Mouse (Mus musculus): ENCODE results near the gene Slc35e3. TPM values are rescaled to one million over a fixed set of nuclear protein-coding genes. Genes with fewer than 3 reads are reported as not detected.
"Not testable (repeated sequence)": the region's sequence is repeated elsewhere in the genome, so short reads cannot be mapped to it uniquely, and the experiment has no call there.

The Slc35e3 gene
- total RNA-seq, 2 experiments from 2014 or later = 6.3 to 6.6 TPM

- DNase-seq = no peak
- intact Hi-C loops (cut with DNase I) = no loop called here
These were observed 41.2 kb downstream of the Slc35e3 start for GRCm38 (mm10) chr10:117704964-117705335.

DNA sequence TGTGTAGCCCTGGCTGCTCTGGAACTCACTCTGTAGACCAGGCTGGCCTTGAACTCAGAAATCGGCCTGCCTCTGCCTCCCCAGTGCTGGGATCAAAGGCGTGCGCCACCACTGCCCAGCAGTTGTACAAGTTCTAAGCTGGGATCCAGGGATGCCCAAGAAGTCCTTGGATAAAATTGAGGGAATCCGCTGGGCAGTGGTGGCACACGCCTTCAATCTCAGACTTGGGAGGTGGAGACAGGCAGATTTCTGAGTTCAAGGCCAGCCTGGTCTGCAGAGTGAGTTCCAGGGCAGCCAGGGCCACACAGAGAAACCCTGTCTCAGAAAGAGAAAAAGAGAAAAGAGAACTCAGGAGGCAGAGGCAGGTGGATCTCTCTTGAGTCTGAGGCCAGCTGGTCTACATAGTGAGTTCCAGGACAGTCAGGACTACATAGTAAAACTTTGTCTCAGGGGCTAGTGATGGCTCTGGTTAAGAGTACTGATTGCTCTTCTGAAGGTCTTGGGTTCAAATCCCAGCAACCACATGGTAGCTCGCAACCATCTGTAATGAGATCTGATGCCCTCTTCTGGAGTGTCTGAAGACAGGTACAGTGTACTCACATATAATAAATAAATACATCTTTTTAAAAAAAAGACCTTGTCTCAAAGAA is 41.7 kb downstream of the Slc35e3 start:
- DNase-seq; intact Hi-C loops (cut with DNase I): not testable (repeated sequence)

DNA sequence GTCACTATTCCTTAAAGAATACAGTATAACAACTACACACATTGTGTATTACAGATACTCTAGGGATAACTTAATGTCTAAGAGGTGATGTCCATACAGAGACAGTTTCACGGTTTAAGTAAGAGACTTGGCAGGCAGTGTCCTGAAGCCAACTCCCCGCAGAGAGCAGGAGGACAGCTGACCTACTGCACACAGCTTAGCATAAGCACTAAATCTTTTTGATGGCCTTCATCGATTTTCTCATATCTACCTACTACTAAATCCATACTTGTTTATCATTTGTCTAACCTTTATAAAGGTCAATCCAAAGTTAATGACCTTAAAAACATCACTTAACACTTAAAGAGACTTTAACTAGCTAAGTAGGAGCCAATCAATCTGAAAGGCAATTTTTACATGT is 42.7 kb downstream of the Slc35e3 start:
- intact Hi-C loops (cut with DNase I) = no loop called here

DNA sequence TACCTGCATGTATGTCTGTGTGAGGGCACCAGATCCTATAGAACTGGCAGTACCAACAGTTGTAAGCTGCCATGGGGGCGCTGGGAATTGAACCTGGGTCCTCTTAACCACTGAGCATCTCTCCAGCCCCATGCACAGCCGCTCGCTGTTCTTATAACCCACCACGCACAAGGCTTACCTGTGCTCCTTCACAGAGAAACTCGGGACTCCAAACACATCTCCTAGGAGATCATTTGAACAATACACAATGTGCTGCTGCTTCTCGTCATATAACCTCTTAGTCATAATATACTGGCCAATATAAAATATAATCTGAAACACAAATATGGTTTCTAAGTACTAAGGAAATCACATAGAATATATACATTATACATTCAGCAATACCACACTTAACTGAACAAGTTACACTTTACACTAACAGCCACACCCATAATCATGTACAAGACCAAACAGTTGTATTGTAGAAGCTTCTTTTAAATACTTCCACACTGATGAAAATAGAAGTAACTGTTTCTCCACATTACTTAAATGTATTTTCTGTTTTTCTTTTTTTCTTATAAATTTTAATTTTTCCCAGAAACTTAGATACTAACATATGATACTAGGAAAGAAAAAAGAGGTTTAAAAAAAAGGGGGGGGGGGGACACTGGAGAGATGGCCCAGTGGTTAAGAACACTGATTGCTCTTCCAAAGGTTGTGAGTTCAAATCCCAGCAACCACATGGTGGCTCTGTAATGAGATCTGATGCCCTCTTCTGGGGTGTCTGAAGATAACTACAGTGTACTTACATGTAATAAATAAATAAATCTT is 43.9 kb downstream of the Slc35e3 start:
- intact Hi-C loops (cut with DNase I) = no loop called here
- no peak for DNase-seq

More for the DNA sequence above, 42.7 kb downstream of the Slc35e3 start:
- DNase-seq = no peak

DNA sequence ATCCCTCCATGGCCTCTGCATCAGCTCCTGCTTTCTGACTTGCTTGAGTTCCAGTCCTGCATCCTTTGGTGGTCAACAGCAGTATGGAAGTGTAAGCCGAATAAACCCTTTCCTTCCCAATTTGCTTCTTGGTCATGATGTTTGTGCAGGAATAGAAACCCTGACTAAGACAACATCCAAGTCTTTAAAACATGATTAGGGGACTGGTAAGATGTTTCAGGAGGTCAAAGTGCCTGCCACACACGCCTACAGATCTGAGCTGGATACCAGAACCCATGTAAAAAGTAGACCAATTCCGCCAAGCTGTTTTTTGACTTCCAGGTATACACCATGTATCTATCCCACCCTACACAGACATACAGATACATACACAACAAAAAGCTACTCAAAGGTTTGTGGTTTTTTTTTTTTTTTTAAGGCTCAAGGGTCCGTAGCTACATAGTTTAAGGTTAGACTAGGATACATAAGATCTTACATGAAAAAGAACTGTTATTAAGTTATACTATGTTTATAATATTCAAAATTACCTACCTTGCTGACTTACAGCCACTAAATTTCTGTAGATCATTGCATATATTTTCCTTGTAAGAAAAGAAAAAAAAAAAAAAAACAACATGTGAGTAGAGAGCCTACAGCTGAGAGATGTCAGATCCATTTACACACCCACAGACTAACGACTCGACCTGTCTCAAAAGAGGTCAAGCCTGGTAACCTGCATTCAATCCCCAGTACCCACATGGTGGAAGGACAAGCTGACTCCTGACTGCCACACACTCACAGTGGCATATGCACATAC is 44.9 kb downstream of the Slc35e3 start:
- intact Hi-C loops (cut with DNase I) = no loop called here
- DNase-seq = no peak

GRCm38 (mm10) chr10:117700450-117700849 is 45.7 kb downstream of the Slc35e3 start:
- intact Hi-C loops (cut with DNase I) = no loop called here
- no peak for DNase-seq

GRCm38 (mm10) chr10:117699914-117700313 is 46.3 kb downstream of the Slc35e3 start:
- DNase-seq = no peak
- intact Hi-C loops (cut with DNase I) = no loop called here

- intact Hi-C loops (cut with DNase I) = no loop called here
These were observed 47.6 kb downstream of the Slc35e3 start for GRCm38 (mm10) chr10:117698313-117699138.

GRCm38 (mm10) chr10:117697561-117698115 is 48.5 kb downstream of the Slc35e3 start:
- intact Hi-C loops (cut with DNase I) = no loop called here
- DNase-seq = no peak

More at GRCm38 (mm10) chr10:117698313-117699138, 47.6 kb downstream of the Slc35e3 start:
- no peak for DNase-seq

- no peak for DNase-seq
- intact Hi-C loops (cut with DNase I) = no loop called here
These were observed 49.2 kb downstream of the Slc35e3 start for GRCm38 (mm10) chr10:117696827-117697560.

DNA sequence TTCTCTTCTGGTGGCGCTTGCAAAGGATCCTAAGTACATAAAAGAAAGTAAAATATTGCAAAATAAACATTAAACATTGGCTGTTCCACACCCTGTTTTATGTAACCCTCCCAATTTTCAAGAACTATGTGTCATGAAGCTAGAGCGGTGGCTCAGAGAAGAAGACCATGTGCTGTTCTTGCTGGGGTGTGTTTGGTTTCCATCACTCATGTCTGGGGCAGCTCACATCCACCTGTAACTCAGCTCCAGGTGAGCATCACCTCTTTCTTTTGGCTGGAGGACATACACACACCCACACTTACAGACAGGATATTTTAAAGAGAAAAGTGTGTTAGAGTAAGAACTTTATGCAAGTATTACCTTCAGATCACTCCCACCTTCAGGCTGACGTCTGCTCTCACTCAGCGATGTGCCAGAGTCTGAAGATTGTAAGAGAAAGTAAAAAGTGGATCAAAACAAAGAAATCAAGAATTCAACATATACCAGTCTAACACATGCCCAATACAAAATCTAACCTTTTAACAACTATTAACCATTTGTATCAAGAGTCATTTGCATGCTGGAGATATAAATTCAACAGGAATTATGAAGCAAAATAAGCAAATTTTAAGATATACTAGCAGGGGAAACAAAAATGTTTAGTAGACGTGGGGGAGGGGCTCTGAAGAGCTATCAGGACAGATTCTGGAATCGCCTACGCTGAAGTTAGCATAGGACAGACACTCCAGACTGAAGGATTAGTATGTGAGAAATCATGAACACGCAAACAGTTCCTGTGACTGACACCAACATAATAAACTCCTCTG is 49.9 kb downstream of the Slc35e3 start:
- DNase-seq = no peak
- intact Hi-C loops (cut with DNase I) = no loop called here

DNA sequence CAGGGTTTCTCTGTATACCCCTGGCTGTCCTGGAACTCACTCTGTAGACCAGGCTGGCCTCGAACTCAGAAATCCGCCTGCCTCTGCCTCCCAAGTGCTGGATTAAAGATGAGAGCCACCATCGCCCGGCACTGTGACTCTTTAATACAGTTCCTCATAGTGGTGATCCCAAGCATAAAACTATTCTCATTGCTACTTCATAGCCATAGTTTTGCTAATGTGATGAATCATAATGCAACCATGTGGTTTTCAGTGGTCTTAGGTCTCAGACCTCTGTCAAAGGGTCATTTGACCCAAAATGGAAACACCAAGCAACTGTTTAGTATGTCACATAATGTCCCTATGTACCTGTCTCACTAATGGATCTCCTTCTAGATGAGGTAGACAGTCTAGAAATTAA is 50.6 kb downstream of the Slc35e3 start:
- DNase-seq = no peak
- intact Hi-C loops (cut with DNase I) = no loop called here

DNA sequence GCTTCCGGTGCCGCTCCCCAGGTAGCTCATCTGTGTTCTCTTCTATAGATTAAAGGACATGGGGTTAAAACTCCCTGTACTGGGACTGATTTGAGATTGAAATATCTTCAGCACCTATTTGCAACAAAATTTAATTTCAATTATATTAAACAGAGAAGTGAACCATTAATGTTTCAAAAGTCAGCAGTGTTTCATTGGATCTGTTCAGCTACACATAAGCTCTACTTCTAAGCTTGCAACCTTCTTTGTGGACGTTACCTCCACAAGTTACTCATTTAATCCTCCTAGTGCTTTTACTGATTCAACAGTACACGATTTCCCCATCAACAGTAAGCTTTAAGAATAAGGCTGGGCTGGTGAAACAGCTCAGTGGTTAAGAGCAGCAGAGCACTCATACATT is 51.1 kb downstream of the Slc35e3 start:
- intact Hi-C loops (cut with DNase I) = no loop called here
- no peak for DNase-seq

- DNase-seq = no peak
- intact Hi-C loops (cut with DNase I) = no loop called here
These were observed 51.8 kb downstream of the Slc35e3 start for GRCm38 (mm10) chr10:117694255-117694953.

GRCm38 (mm10) chr10:117692953-117693352 is 53.2 kb downstream of the Slc35e3 start:
- DNase-seq = no peak
- intact Hi-C loops (cut with DNase I) = no loop called here

DNA sequence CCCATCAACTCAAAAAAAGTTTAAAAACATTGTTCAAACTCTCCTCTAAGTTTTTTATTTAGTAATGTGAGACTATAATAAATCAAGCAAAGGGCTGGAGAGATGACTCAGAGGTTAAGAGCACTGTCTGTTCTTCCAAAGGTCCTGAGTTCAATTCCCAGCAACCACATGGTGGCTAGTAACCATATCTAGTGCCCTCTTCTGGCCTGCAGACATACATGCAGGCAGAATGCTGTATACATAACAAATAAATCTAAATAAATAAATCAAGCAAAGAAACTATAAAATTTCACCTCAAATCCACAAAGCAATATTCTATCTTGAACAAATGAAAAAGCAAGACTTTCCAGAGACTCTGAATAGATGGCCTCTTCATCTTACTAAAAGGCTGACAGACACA is 54.0 kb downstream of the Slc35e3 start:
- no peak for DNase-seq
- intact Hi-C loops (cut with DNase I) = no loop called here

DNA sequence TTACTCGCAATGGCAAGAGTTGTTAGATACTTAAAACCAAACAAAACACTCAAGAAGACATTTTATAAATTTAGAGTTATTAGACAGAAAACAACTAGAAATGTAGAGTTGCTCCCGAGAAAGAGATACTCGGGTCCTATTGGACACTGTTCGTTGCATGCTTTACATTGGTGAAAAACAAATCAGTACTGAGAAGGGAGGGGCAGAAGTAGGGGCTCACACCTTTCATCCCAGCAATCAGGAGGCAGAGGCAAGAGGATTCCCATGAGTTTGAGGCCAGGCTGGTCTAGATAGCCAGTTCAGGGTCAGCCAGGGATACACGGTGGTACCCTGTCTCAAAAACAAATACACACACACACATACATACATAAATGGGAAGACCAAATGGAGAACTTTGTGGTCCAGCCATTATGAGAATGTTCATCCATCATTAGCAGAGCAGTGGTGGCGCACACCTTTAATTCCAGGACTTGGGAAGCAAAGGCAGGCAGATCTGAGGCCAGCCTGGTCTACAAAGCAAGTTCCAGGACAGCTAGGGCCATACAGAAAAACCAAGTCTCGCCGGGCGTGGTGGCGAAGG is 54.7 kb downstream of the Slc35e3 start:
- intact Hi-C loops (cut with DNase I) = no loop called here
- DNase-seq = no peak
